Comparison of ENCODE assay signal across 17 mouse cellular contexts in genomic region chr8:46802009-46802408, GRCm38 (mm10).
A peak's percentile ranks its signal among the peaks of the same experiment; 100 is the strongest.
DNase-seq lines count a peak whose midpoint lies in the region; ATAC-seq and TF ChIP-seq lines count a peak whose summit lies in the region.
"Had no signal": no experiment of that assay in that cellular context is flagged by ENCODE, and none has a peak within 500 bp of the region (broad histone marks: within the 10 kb centered on the region; RNA-seq: fewer than 3 reads in every experiment).

No protein-coding gene starts in this region.

- no peak overlapping the region for H3K4me2 ChIP-seq in lung, embryonic 14.5 days
- H3K4me2 ChIP-seq: embryonic facial prominence, embryonic 13.5 days; forebrain, embryonic 12.5 days; heart, embryonic 12.5 days had no signal

- DNase-seq in gastrocnemius, adult 2 months, result no peak
- no peak for DNase-seq in gastrocnemius, postnatal 25 days
- DNase-seq in lung, embryonic 14.5 days, result no peak
- no peak for DNase-seq in lung, postnatal 4 days
- DNase-seq in lung, postnatal 25 days (ENCODE audit: low spot score), result peak; percentile 36
- DNase-seq in lung, postnatal 14 days, result no peak
- DNase-seq: adrenal gland, postnatal 14 days; cerebellum, adult 11-12 months; cerebellum, adult 9-10 months; cerebellum, postnatal 25 days; gastrocnemius, postnatal 14 days had no signal

- no peak overlapping the region for H3K9ac ChIP-seq in lung, embryonic 14.5 days
- H3K9ac ChIP-seq: embryonic facial prominence, embryonic 13.5 days; forebrain, embryonic 12.5 days; heart, embryonic 12.5 days had no signal

- H3K4me1 ChIP-seq in lung, embryonic 14.5 days (ENCODE audit: insufficient read depth), result 0 out of 2 replicates have a peak, but pooled peaks cover 4% of the 10 kb centered on the region
- H3K4me1 ChIP-seq: forebrain, embryonic 12.5 days; hindbrain, embryonic 10.5 days had no signal

- H3K4me3 ChIP-seq in gastrocnemius, adult 2 months, result no peak overlapping the region
- H3K4me3 ChIP-seq in lung, embryonic 14.5 days (ENCODE audit: low read depth, low read length), result no peak overlapping the region
- H3K4me3 ChIP-seq: embryonic facial prominence, embryonic 13.5 days; forebrain, embryonic 12.5 days; heart, embryonic 12.5 days; hindbrain, embryonic 10.5 days had no signal

- intact Hi-C loops in gastrocnemius, adult 2 months (cut with DNase I), result loop anchor here (5.0 kb wide), 1 partner anchor 40 kb away; no protein-coding TSS in a partner anchor

- no peaks in the 10 kb centered on the region for H3K9me3 ChIP-seq in lung, embryonic 14.5 days (ENCODE audit: low read depth, low read length)
- H3K9me3 ChIP-seq: embryonic facial prominence, embryonic 13.5 days; forebrain, embryonic 12.5 days; heart, embryonic 12.5 days had no signal

- no peak for ATAC-seq in lung, embryonic 14.5 days (ENCODE audit: insufficient read depth)
- ATAC-seq in inflammation-experienced regulatory T-cells, adult 6 months, result no peak
- ATAC-seq: forebrain, embryonic 16.5 days had no signal

- H3K36me3 ChIP-seq in lung, embryonic 14.5 days (ENCODE audit: insufficient read depth), result peaks cover 30% of the 10 kb centered on the region

- no peak for TF ChIP-seq CTCF in gastrocnemius, adult 2 months (IDR thresholded peaks at IDR 0.05)
- no peak for TF ChIP-seq CTCF in lung, embryonic 14.5 days (IDR thresholded peaks at IDR 0.05; ENCODE audit: low read depth)

- peak overlapping the region; percentile 2 for H3K27ac ChIP-seq in gastrocnemius, adult 2 months
- peak overlapping the region; percentile 48; the same call in 1 of the 2 replicates for H3K27ac ChIP-seq in lung, embryonic 14.5 days (ENCODE audit: low read depth)
- H3K27ac ChIP-seq: embryonic facial prominence, embryonic 13.5 days; forebrain, embryonic 12.5 days; hindbrain, embryonic 10.5 days had no signal

- no peaks in the 10 kb centered on the region for H3K27me3 ChIP-seq in lung, embryonic 14.5 days (ENCODE audit: insufficient read depth, low read length)
- H3K27me3 ChIP-seq: embryonic facial prominence, embryonic 13.5 days; forebrain, embryonic 12.5 days; heart, embryonic 12.5 days had no signal

- 73% methylated on average over 2 of the region's 2 CpGs for WGBS in lung, embryonic 14.5 days
